Mouse (Mus musculus): ENCODE data around the gene Mrpl18.
"Not testable (repeated sequence)": the region's sequence is repeated elsewhere in the genome, so short reads cannot be mapped to it uniquely, and the experiment has no call there.

Gene Mrpl18

DNA sequence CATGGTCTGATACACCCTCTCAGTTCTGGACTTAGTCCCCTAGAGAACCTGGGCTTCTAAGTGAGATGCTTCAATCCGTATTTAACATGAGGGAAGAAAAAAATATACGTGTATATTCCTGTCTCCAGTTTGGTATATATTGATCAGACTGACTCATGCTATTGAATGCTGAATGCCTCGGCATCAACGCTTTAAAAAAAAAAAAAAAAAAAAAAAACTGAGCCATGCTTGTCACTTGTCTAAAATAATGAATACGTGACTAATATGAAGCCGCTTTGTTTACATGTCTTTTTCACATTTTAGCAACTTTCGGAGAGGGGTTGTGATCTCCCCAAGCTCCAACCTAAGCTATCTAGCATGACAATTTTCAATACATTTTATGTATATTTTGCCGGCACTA is 5.8 kb downstream of the Mrpl18 start:
- DNase-seq (ENCODE audit: low spot score in 2 of 2) = no peak

DNA sequence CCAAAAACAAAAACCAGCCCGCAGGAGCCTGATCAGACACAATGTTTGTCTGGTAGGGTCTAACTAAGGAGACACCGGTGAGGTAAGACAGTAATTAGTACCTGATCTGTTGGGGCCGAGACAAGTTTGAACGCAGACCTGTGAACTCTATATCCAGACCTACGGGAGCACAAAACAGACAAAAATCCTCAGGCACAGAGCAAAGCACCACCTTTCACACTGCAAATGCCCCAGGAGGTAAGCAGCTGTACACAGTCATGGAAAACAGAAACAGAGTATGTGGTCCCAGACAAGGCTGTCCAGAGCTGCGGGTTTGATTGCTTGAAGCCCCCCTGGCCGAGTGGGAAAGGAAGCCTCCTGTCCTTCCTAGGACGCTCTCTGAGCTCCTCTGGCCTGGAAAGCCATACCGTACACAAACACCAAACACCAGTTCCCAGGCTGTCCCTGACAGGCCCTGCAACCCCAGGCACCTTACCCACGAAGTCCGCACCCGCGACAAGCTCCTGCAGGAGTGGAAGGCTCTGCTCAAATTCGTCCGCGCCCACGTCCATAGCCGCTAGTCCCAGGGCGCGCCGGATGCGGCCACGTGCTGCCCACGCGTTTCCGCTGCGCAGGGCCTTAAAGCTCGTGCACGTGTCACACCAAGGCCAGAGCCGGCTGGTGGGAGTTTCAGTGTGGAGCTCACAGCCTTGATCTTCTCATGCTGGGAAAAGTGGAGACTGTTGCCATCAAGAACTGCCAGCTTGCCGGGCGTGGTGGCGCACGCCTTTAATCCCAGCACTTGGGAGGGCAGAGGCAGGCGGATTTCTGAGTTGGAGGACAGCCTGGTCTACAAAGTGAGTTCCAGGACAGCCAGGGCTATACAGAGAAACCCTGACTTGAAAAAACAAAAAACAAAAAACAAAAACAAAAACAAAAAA is 6.5 kb downstream of the Mrpl18 start, which contains the start of gene Pnldc1:
Gene Pnldc1 (minus strand): TSS at position 870 of the 920 bp plus-strand sequence.
- no peak for DNase-seq (ENCODE audit: low spot score in 2 of 2)

GRCm38 (mm10) chr17:12906436-12906835 is 9.7 kb downstream of the Mrpl18 start:
- DNase-seq (ENCODE audit: low spot score in 2 of 2) = no peak

DNA sequence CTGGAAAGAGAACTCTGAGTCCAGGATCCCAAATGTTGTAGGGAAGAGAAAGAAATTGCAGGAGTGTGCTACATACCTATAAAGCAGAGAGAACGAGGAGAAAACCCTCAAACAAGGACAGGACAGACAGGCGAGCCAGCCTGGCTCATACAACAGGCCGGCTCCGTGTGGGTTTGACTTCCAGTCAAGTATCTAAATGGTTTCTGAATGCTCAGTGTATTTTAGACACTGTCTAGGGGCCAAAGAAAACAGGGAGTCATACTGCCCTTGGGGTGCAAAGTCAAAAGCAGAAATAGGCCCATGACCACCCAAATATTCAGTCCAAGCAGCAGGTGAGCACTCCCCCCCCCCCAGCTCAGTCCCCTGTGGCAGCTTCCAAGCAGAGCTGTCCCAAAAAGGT is 10.3 kb downstream of the Mrpl18 start:
- DNase-seq (ENCODE audit: low spot score in 2 of 2) = no peak

DNA sequence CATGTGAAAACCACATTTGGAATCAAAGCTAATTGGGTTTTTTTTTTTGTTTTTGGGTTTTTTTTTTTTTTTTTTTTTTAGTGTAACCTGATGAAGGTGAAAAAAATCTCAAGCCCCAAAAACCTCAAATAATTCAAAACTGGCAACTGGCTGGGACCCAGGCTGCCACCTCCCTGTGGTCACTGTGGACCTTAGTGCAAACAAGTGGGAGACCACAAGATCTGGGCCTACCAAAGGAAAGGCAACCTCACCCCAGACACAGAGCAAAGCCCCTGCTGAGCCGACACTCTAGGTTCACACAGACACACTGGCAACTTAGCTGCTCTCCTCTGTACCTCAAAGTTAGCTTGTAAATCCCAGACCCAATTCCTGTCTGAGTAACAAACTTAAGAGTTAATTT is 11.8 kb downstream of the Mrpl18 start:
- peak in 1 of 2 experiments; percentile 4 for DNase-seq (ENCODE audit: low spot score in 2 of 2)

DNA sequence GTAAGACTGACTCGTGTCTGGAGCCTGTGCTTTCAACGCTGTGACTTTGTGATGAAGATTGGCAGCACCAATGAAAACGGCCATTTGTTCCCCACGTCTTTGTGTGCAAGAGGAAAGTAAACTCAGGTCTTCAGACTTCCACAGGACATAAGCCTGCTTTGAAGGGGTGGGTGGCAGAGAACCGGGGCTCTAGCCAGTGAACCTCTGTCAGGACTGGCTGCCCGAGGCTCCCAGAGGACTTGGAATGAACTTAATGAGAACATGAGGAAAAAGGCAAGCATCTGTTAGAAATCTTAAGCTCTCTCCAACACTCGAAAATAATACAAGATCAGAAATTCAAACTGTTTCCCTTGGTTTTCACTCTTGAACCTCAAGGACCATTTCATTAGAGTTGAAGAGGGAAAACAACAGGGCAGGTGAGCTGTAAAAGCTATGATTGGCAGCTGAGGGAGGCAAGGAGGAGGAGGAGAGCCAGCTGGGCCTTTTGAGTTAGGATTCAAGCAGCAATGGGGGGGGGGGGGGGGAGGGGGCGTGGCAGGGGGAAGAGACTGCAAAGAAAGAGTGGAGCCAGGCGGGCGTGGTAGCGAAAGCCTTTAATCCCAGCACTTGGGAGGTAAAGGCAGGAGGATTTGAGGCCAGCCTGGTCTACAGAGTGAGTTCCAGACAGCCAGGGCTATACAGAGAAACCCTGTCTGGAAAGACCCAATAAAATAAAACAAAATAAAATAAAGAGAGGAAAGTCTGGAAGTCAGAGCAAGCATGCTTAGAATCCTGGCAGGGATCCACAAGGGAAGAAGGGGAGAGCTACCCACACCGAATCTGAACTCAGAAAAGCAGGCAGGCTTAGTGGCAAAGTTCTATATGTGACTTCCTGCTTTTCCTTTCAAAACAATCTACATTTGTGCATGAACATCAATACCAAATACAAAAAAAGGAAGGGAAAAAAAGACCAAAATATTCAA is 12.5 kb downstream of the Mrpl18 start:
- DNase-seq (ENCODE audit: low spot score in 2 of 2) = no peak

- DNase-seq (ENCODE audit: low spot score in 2 of 2) = no peak
These were observed 13.9 kb downstream of the Mrpl18 start for GRCm38 (mm10) chr17:12902291-12902690.

DNA sequence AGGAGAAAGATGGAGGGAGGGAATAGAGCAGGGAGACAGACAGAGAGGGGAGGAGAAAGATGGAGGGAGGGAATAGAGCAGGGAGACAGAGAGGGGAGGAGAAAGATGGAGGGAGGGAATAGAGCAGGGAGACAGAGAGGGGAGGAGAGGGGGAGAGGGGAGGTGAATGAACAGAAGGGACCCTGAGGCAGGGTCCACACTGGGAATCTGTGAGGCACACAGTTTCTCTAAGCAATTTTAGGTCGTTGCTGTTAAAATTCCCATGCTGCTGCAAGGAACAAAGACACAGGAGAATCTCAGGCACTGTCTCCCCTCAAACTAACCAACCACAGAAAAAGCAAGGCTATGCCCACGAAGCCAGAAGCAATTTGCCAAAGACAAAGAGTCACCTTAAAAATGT is 17.5 kb downstream of the Mrpl18 start:
- DNase-seq (ENCODE audit: low spot score in 2 of 2) = not testable (repeated sequence)

DNA sequence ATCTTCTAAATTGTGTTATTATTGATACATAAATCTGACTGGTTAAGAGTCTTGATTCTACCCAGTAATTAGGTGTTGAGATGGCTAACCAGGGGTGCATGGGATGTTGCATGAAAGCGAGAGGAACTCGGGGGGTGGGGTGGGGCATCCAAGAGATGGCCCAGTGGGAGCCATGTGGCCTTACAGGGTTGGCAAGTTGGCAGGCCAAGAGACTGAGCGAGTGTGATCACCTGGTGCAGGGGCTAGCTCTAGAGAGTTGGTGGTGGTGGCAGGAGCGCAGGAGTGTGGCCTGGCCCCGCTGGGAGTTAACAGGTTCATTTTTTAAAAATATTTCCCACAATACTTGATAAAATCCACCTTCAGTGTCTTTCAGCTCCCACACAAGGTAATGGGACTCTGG is 18.5 kb downstream of the Mrpl18 start:
- DNase-seq (ENCODE audit: low spot score in 2 of 2) = no peak

GRCm38 (mm10) chr17:12892033-12892432 is 24.1 kb downstream of the Mrpl18 start:
- no peak for DNase-seq (ENCODE audit: low spot score in 2 of 2)

GRCm38 (mm10) chr17:12891054-12891453 is 25.1 kb downstream of the Mrpl18 start:
- DNase-seq (ENCODE audit: low spot score in 2 of 2) = no peak

GRCm38 (mm10) chr17:12887021-12887775 is 28.9 kb downstream of the Mrpl18 start:
- no peak for DNase-seq (ENCODE audit: low spot score in 2 of 2)

DNA sequence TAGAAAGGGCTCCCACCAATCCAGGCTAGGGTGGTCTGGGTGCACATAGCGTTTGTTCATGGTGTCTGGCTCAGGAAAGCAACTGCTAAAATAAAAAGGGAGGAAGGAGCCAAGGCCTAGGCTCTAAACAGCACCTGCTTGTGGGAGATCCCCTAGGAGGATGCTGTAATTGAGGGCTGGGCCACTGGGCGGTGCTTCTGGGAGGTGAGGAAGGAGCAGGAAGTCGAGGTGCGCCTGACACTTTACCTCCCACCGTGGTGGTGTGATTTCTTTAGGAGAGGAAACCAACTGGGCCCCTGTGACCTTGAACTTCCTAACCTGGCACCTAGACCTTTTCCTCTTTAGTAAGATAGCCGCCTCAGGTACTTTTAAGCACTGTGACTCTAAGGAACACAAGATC is 29.5 kb downstream of the Mrpl18 start:
- DNase-seq (ENCODE audit: low spot score in 2 of 2) = no peak

GRCm38 (mm10) chr17:12881216-12881615 is 34.9 kb downstream of the Mrpl18 start:
- DNase-seq (ENCODE audit: low spot score in 2 of 2) = no peak

- DNase-seq (ENCODE audit: low spot score in 2 of 2) = peak; percentile 66 to 76
These were observed 36.0 kb downstream of the Mrpl18 start for GRCm38 (mm10) chr17:12880178-12880577.

- no peak for DNase-seq (ENCODE audit: low spot score in 2 of 2)
These were observed 40.4 kb downstream of the Mrpl18 start, which contains the start of gene Mrgprh for GRCm38 (mm10) chr17:12875734-12876133. Mrgprh (plus strand) TSS chr17:12876034.

GRCm38 (mm10) chr17:12872275-12873028 is 43.7 kb downstream of the Mrpl18 start:
- no peak for DNase-seq (ENCODE audit: low spot score in 2 of 2)

DNA sequence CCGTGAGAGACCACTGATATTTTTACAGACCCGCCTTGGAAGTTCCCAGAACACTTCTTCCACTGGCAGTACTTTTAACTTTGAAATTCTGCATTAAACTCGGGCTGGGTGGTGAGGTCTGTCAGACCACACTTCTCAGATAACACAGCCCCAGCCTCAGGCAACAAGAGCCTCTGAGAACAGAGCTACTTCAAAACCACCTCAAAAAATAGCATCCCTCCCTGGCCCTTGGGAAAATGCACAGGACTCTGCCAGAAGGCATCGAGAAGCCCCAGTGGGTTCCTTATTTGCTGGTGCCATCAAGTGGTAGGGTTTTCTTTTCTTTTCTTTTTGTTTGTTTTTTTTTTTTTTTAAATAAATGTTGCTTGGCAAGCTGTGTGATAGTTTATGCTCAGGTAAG is 47.5 kb downstream of the Mrpl18 start:
- no peak for DNase-seq (ENCODE audit: low spot score in 2 of 2)

DNA sequence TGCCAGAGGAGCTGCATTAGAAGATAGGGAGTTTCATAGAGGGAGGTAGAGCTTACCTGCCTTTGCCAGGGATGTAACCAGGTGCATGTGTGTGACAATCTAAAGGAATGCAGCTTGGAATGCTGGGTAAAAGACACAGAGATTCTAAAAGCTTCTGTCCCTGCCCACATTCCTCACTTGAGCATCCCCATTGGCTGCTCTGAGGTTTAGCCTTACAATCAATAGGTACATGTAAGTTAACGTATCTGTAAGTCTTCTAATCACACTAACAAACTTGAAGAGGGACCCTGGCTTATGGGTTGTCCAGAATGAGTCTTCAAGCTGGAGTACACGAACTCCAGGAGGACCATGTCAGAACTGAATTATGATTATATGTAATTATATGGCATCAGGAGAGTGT is 48.1 kb downstream of the Mrpl18 start, which contains the start of gene Mas1:
Gene Mas1 (minus strand): TSS at position 101 of the 400 bp plus-strand sequence.
- no peak for DNase-seq (ENCODE audit: low spot score in 2 of 2)

GRCm38 (mm10) chr17:12866853-12867252 is 49.3 kb downstream of the Mrpl18 start:
- no peak for DNase-seq (ENCODE audit: low spot score in 2 of 2)

DNA sequence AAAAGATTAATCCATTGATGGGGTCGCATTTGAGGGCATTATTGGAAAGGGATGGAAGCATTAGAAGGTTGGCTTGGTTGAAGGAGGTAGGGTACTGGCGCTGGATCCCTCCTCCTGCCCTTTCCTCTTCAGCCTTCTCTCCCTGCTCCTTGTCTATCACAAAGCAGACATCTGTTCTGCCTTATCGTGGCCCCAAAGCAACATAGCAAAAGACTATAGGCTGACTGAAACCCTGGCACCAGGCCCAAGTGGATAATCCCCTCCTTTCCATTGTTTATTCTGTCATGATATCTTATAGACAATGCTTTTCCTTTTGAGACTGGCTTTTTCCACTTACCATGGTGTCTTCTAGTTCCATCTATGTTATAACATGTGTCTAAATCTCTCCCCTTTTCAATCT is 50.7 kb downstream of the Mrpl18 start:
- no peak for DNase-seq (ENCODE audit: low spot score in 2 of 2)
